18 mouse cellular contexts compared by ENCODE assay signal in genomic region chr11:18127488-18127887, GRCm38 (mm10).
"Had no signal": no experiment of that assay in that cellular context is flagged by ENCODE, and none has a peak within 500 bp of the region (broad histone marks: within the 10 kb centered on the region; RNA-seq: fewer than 3 reads in every experiment).

No protein-coding gene starts in this region.

- ATAC-seq: midbrain, embryonic 15.5 days had no signal

- H3K9me3 ChIP-seq: midbrain, embryonic 10.5 days; midbrain, embryonic 15.5 days; neural tube, embryonic 13.5 days; neural tube, embryonic 15.5 days; stomach, embryonic 15.5 days had no signal

- H3K4me2 ChIP-seq: lung, embryonic 14.5 days; midbrain, embryonic 15.5 days; neural tube, embryonic 13.5 days; neural tube, embryonic 15.5 days; stomach, embryonic 15.5 days had no signal

- H3K27ac ChIP-seq: liver, embryonic 14.5 days; midbrain, embryonic 10.5 days; midbrain, embryonic 15.5 days; neural tube, embryonic 13.5 days; neural tube, embryonic 15.5 days; stomach, embryonic 15.5 days; stomach, postnatal 0 days had no signal

- H3K9ac ChIP-seq: liver, embryonic 14.5 days; lung, embryonic 14.5 days; midbrain, embryonic 15.5 days; neural tube, embryonic 13.5 days; neural tube, embryonic 15.5 days; stomach, embryonic 15.5 days had no signal

- H3K36me3 ChIP-seq: midbrain, embryonic 10.5 days; midbrain, embryonic 15.5 days; neural tube, embryonic 13.5 days; neural tube, embryonic 15.5 days; stomach, embryonic 15.5 days had no signal

- H3K27me3 ChIP-seq: midbrain, embryonic 15.5 days; neural tube, embryonic 13.5 days; neural tube, embryonic 15.5 days; stomach, embryonic 15.5 days had no signal

- DNase-seq: lung, adult 18-20 months; lung, embryonic 14.5 days; lung, postnatal 10 days; lung, postnatal 4 days; retina, postnatal 1 day; right cerebral cortex, adult 18-20 months; right cerebral cortex, postnatal 25 days; thymus, adult 2 months; thymus, postnatal 25 days; thymus, postnatal 4 days had no signal

- H3K4me3 ChIP-seq: midbrain, embryonic 10.5 days; midbrain, embryonic 15.5 days; myocyte; neural tube, embryonic 13.5 days; neural tube, embryonic 15.5 days; stomach, embryonic 15.5 days had no signal

- H3K4me1 ChIP-seq: midbrain, embryonic 10.5 days; midbrain, embryonic 15.5 days; neural tube, embryonic 13.5 days; neural tube, embryonic 15.5 days; stomach, embryonic 15.5 days had no signal
